Mouse (Mus musculus): ENCODE results near the gene Mcoln3.

DNA sequence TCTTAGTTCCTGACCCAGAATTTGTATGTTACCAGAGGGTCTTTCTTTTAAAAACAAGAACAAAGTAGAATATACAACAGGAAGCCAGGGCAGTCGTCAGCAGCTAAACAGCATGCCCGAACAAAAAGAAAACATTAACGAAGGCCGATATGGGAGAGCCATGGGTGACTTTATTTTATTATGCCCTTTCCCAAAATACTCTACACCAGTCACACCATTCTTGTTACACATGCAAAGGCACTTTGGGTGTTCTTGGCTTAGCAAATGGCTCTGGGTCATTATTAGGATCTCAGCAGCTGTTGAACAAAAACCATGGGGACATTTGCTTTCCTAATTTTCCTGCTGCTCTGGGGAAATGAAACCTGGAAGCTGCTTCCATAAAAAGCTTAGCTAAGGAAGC, 48.0 kb upstream of the Mcoln3 start:
- TF ChIP-seq POLR2A (IDR thresholded peaks at IDR 0.05; ENCODE audit: insufficient read length, low read depth) (no peak), POLR2AphosphoS2 (IDR thresholded peaks at IDR 0.05; ENCODE audit: insufficient read length, low read depth) (no peak), MAX (IDR thresholded peaks at IDR 0.05; ENCODE audit: low read depth) (no peak), TCF12 (IDR thresholded peaks at IDR 0.05; ENCODE audit: insufficient read depth, poor library complexity, severe bottlenecking) (no peak), USF1 (IDR thresholded peaks at IDR 0.05; ENCODE audit: low read depth) (no peak), SRF (IDR thresholded peaks at IDR 0.05; ENCODE audit: control insufficient read depth, insufficient read length, low read depth) (no peak), MYOG (IDR thresholded peaks at IDR 0.05; ENCODE audit: control insufficient read depth in 1 of 3, insufficient read depth in 1 of 3, insufficient read length in 2 of 3, low read depth in 2 of 3) (no peak), TCF3 (IDR thresholded peaks at IDR 0.05; ENCODE audit: insufficient read length, low read depth) (no peak), CEBPB (IDR thresholded peaks at IDR 0.05; ENCODE audit: insufficient read depth, poor library complexity, severe bottlenecking) (no peak), REST (IDR thresholded peaks at IDR 0.05; ENCODE audit: insufficient read depth, insufficient read length) (no peak), MYOD1 (IDR thresholded peaks at IDR 0.05; ENCODE audit: control insufficient read depth in 1 of 3, insufficient read length in 2 of 3, low read depth in 2 of 3) (no peak)
